Mouse (Mus musculus): ENCODE results near the gene 0610037L13Rik. TPM values are rescaled to one million over a fixed set of nuclear protein-coding genes. Genes with fewer than 3 reads are reported as not detected.

0610037L13Rik gene
- total RNA-seq, 4 experiments from 2014 or later, result 40.3 to 44.0 (median 43.0) TPM

DNA sequence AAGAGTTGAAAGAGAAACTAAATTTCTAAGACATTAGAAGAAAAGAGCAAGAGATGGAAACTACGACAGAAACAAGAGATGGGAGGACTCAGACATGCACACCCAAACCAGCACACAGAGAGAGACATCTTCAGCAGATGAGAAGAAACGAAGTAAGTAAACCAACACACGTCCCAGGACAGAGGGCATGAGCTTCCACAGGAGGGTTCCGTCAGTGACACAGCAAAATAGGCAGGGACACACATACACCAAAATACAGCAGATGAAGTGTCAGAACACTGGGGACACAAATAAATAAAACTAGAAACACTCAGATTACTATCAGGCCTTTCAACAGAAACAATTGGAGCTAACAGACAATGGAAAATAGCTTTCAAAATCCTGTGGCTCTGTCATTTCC, 20.4 kb downstream of the 0610037L13Rik start:
- DNase-seq (ENCODE audit: low spot score in 2 of 2), result no peak

DNA sequence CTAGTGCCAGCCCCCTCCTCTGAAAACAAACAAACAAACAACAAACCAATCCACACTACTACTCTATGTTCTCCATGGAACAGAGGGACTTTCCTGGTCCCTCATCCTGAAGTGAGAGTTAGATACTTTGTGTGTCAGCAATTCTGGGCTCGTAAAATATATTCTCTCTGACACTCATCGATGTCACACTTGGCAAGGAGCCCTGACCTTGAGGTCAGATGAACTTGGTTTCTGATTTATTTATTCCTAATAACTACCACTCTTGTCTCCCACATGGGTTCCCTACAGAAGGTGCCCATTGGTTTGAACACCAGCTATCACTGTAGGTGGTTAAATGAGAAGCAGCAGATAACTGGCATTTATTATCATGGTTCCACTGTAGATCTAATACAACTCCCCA, 30.7 kb downstream of the 0610037L13Rik start:
- no peak for DNase-seq (ENCODE audit: low spot score in 2 of 2)

DNA sequence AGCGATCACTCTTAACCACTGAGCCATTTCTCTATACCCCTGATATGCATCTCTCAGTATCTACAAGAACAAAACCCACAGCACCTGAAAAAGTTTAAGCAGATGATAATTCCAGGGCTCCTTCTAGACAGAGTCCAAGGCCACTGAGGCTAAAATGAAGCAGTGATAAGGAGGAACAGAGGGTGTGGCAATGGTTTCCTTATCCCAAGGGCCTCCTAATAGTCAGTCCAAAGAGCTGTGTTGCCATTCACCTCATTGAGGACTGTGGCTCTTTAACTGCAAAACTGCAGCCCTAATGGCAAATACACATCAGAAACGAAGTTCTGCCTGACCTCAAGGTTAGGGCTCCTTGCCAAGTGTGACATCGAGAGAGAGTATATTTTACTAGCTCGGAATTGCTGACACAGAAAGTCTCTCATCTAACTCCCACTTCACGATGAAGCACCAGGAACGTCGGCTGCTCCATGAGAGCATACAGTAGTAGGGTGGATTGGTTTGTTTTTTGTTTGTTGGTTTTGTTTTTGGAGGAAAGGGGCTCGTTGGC, 31.6 kb downstream of the 0610037L13Rik start:
- no peak for DNase-seq (ENCODE audit: low spot score in 2 of 2)

- DNase-seq (ENCODE audit: low spot score in 2 of 2), result no peak
These were observed 32.3 kb downstream of the 0610037L13Rik start for GRCm38 (mm10) chr4:107921952-107922351.

- peak; percentile 95 to 97 for DNase-seq (ENCODE audit: low spot score in 2 of 2)
These were observed 33.7 kb downstream of the 0610037L13Rik start, which contains the start of gene Cpt2 for GRCm38 (mm10) chr4:107923145-107923802. Gene Cpt2, minus strand, starts transcription at chr4:107923610.

DNA sequence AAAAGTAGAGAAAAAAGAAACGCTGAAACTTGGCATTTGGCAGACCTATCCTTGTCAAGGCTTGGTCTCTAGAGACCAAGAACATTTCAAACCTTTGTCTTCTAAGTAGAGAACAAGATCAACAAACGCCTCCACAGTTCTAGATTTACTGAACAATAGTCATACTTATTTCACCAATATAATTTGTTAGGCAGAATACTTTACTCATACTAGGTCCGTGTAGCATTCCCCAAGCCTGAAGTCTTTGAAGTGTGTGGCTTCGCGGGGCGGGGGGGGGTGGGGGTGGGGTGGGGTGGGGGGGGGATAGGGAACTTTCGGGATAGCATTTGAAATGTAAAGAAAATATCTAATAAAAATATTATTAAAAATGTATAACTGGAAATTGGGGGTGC, 34.2 kb downstream of the 0610037L13Rik start:
- no peak for DNase-seq (ENCODE audit: low spot score in 2 of 2)

DNA sequence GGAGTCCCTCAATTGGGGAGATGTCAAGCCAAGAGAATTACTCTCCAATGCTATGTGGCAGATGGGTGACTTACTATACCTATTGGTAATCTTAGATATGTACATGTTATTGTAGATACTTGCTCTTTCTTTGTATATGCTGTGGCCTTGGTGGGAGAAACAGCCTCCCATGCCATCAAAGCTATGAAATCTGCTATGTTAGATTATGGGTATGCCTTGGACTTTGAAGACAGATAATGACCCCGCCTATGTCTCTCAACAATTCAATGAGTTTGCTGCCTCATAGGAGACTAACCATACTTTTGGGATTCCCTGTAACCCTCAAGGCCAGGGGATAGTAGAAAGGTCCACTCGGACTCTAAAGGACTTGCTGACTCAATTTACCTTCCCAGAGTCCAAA, 38.7 kb downstream of the 0610037L13Rik start:
- no peak for DNase-seq (ENCODE audit: low spot score in 2 of 2)

GRCm38 (mm10) chr4:107928726-107929125, 39.1 kb downstream of the 0610037L13Rik start:
- no peak for DNase-seq (ENCODE audit: low spot score in 2 of 2)

DNA sequence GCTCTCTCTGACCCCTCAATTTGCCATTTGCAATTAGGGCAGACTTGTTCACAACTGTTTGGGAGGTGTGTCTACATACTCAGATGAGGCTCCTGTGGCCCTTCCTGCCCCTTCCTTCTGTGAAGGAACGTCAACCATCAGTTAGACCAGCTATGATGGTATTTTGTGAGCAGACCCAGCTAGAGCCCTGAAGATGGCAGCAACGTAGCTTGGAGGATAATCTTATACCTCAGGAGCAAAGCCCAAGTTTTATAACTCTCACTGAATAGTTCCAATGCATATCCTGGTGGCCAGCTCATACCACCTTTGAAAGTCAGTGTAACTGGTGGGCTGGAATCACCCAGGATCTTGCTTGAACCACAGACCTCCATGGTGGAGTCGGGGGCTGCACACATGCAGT, 41.8 kb downstream of the 0610037L13Rik start:
- no peak for DNase-seq (ENCODE audit: low spot score in 2 of 2)

DNA sequence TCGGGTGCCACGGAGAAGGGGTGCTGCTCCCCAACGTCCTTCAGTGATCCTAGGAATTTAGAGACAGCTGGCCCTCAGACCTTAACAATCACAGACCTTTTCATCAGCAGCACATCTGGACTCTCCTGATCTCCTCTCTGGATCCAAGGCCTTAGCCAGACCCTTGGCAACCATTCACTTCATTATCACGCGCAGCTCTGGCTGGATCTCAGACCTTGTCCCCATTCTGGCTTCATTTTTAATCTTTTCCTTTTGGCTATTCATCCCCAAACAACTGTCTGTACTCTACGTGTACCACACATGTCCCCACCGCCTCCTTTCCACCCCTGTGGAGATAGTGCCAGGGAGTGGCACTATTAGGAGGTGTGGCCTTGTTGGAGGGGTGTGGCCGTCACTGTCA, 43.6 kb downstream of the 0610037L13Rik start:
- peak in 1 of 2 experiments; percentile 12 for DNase-seq (ENCODE audit: low spot score in 2 of 2)

DNA sequence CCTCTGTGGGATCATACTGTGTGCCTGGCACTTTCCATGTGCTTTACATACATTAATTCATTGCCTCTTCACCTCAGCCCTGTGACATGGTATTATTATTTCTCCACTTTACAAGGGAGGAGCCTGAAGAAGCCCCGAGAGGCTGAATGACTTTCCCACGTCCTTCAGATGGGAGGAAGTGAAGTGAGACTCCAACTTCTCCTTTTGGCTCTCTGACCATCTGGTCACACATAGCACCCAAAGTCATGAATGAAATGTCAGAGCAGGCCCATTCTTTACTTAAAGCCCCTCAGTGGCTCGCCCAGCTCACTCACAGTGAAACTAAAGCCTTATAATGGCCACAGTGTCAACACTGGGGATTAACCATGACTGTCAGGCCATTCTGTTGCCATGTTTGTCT, 45.6 kb downstream of the 0610037L13Rik start:
- no peak for DNase-seq (ENCODE audit: low spot score in 2 of 2)

- peak; percentile 42 to 57 for DNase-seq (ENCODE audit: low spot score in 2 of 2)
These were observed 47.7 kb downstream of the 0610037L13Rik start for GRCm38 (mm10) chr4:107937338-107937737.

- DNase-seq (ENCODE audit: low spot score in 2 of 2), result no peak
These were observed 48.5 kb downstream of the 0610037L13Rik start for GRCm38 (mm10) chr4:107938124-107938523.

DNA sequence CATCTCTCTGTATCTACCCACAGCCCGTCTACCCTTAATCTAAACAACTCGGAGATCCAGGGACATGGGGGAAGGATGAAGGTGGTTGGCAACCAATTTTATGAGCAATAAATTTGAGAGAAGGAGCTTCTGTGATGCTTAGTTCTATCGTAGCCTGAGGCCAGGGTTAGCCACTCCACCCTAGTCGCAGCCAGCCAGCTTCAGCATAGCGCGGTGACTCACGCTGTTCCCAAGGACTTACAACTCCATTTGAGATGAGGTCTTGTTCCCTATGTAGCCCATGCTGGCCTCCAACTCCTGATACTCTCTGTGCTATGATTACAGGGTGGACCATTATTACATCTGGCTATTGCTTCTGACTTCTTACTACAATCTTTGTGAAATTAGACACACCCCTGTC, 53.1 kb downstream of the 0610037L13Rik start:
- DNase-seq (ENCODE audit: low spot score in 2 of 2), result no peak

DNA sequence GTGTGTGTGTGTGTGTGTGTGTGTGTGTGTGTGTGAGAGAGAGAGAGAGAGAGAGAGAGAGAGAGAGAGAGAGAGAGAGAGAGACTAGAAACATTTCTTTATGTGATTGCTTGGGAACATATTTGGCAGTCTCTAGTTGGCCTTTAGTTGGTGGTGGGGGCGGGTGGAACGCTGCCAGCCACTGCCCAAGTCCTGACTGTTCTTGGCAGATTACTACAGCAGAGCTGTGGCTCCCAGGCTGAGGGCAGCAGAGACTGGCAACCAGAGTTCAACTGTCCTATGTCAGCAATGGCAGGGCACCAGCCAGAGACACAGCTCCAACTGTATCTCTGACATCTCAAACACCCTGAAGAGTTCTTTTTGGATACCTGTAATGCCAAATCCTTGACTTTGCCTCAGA, 54.5 kb downstream of the 0610037L13Rik start:
- no peak for DNase-seq (ENCODE audit: low spot score in 2 of 2)

Other genes with a start within 250 kb of the 0610037L13Rik start
- not detected for gene Dmrtb1, start 205.6 kb upstream of the 0610037L13Rik start, total RNA-seq (2022)
- gene Lrp8, start 87.6 kb upstream of the 0610037L13Rik start, total RNA-seq (2022), result not detected
- gene Magoh, start 10.1 kb upstream of the 0610037L13Rik start, total RNA-seq (2022), result 10 to 100 TPM; 26.1 to 33.5 (median 27.6) TPM
- gene Cpt2, start 33.8 kb downstream of the 0610037L13Rik start, total RNA-seq (2022), result 10 to 100 TPM; 47.3 to 67.2 (median 53.9) TPM
- under 1 TPM in 3 of 4 experiments, not detected in 1; 0.15 to 0.27 (median 0.16) TPM for gene Slc1a7, start 78.5 kb downstream of the 0610037L13Rik start, total RNA-seq (2022)
- 1 to 10 TPM; 5.1 to 7.9 (median 5.5) TPM for gene Podn, start 206.6 kb downstream of the 0610037L13Rik start, total RNA-seq (2022)